18 mouse cellular contexts compared by ENCODE assay signal in the genomic region with DNA sequence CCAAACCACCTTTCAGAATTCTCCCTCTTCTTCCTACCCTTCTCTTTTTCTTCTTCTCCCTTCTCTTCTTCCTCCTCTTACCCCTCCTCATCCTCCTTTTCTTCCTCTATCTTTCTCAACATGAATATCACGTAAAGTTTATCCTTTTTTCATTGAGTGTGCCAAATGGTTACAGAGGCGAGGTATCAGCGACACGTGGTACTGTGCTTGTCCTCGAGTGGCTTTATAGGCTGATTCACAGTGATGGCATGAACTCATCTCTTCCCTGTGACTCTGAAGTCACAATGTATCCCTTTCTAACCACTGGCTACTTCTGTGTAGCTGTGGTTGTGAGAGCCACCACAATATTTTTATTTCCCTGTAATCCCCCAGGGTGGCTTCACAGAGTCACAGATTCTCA.
"Had no signal": no experiment of that assay in that cellular context is flagged by ENCODE, and none has a peak within 500 bp of the region (broad histone marks: within the 10 kb centered on the region; RNA-seq: fewer than 3 reads in every experiment).

No protein-coding gene starts in this region.

- H3K9ac ChIP-seq: liver, postnatal 0 days; lung, embryonic 15.5 days; neural tube, embryonic 12.5 days had no signal

- H3K9me3 ChIP-seq: lung, embryonic 15.5 days; megakaryocyte, embryonic 14.5 days; neural tube, embryonic 12.5 days had no signal

- ATAC-seq: liver, postnatal 0 days; lung, postnatal 0 days; midbrain, embryonic 16.5 days had no signal

- H3K27me3 ChIP-seq: lung, embryonic 15.5 days; megakaryocyte, embryonic 14.5 days; neural tube, embryonic 12.5 days had no signal

- H3K27ac ChIP-seq: lung, embryonic 15.5 days; macrophage; neural tube, embryonic 12.5 days had no signal

- H3K4me2 ChIP-seq: lung, embryonic 15.5 days; midbrain, embryonic 11.5 days; neural tube, embryonic 12.5 days had no signal

- H3K4me1 ChIP-seq: lung, embryonic 15.5 days; megakaryocyte, embryonic 14.5 days; neural tube, embryonic 12.5 days had no signal

- DNase-seq: liver, postnatal 0 days; lung, adult 2 months; lung, postnatal 14 days; lung, postnatal 36 days; midbrain, embryonic 14.5 days; right cerebral cortex, postnatal 14 days; right cerebral cortex, postnatal 4 days; spleen, adult 18-20 months; thymus, adult 18-20 months; thymus, postnatal 14 days; thymus, postnatal 36 days had no signal

- H3K36me3 ChIP-seq: lung, embryonic 15.5 days; neural tube, embryonic 12.5 days had no signal

- H3K4me3 ChIP-seq: lung, embryonic 15.5 days; megakaryocyte, embryonic 14.5 days; neural tube, embryonic 12.5 days had no signal
